Mouse (Mus musculus): ENCODE measurements around the gene Itgav. TPM values are rescaled to one million over a fixed set of nuclear protein-coding genes. Genes with fewer than 3 reads are reported as not detected.

The Itgav gene
- total RNA-seq (2021) = 73.3 and 77.0 TPM in 2 replicates
- long read RNA-seq, experiment 1, full-length matches to known transcripts = 1 of 11 reads
- long read RNA-seq, experiment 1, partial matches to known transcripts = 3 of 11 reads
- long read RNA-seq, experiment 1, other reads (novel, unspliced or antisense) = 7 of 11 reads
- long read RNA-seq, experiment 2, full-length matches to known transcripts = 2 of 5 reads
- long read RNA-seq, experiment 2, partial matches to known transcripts = 1 of 5 reads
- long read RNA-seq, experiment 2, other reads (novel, unspliced or antisense) = 2 of 5 reads

GRCm38 (mm10) chr2:83723921-83724826 is at the start of gene Itgav:
Gene Itgav, plus strand, starts transcription at chr2:83724397.
- peak; percentile 98 for DNase-seq

- no peak for DNase-seq
These were observed 49.8 kb upstream of the Itgav start for GRCm38 (mm10) chr2:83674421-83674820.

GRCm38 (mm10) chr2:83674896-83675295 is 49.3 kb upstream of the Itgav start:
- DNase-seq = peak; percentile 51

- no peak for DNase-seq
These were observed 48.5 kb upstream of the Itgav start for GRCm38 (mm10) chr2:83675681-83676080.

- DNase-seq = no peak
These were observed 47.8 kb upstream of the Itgav start for GRCm38 (mm10) chr2:83676226-83676870.

GRCm38 (mm10) chr2:83681332-83681731 is 42.9 kb upstream of the Itgav start:
- DNase-seq = no peak

- no peak for DNase-seq
These were observed 42.4 kb upstream of the Itgav start for GRCm38 (mm10) chr2:83681785-83682184.

GRCm38 (mm10) chr2:83682282-83682681 is 41.9 kb upstream of the Itgav start:
- no peak for DNase-seq

GRCm38 (mm10) chr2:83683731-83684519 is 40.3 kb upstream of the Itgav start:
- no peak for DNase-seq

- DNase-seq = no peak
These were observed 39.5 kb upstream of the Itgav start for GRCm38 (mm10) chr2:83684691-83685090.

- DNase-seq = no peak
These were observed 33.8 kb upstream of the Itgav start for GRCm38 (mm10) chr2:83690372-83690771.

GRCm38 (mm10) chr2:83692651-83693545 is 31.3 kb upstream of the Itgav start:
- no peak for DNase-seq

- no peak for DNase-seq
These were observed 30.1 kb upstream of the Itgav start for GRCm38 (mm10) chr2:83694061-83694460.

- no peak for DNase-seq
These were observed 28.6 kb upstream of the Itgav start for GRCm38 (mm10) chr2:83695345-83696247.

GRCm38 (mm10) chr2:83698484-83698883 is 25.7 kb upstream of the Itgav start:
- DNase-seq = no peak

- DNase-seq = no peak
These were observed 24.9 kb upstream of the Itgav start for GRCm38 (mm10) chr2:83699324-83699723.

- no peak for DNase-seq
These were observed 23.5 kb upstream of the Itgav start for GRCm38 (mm10) chr2:83700667-83701066.

GRCm38 (mm10) chr2:83702411-83702810 is 21.8 kb upstream of the Itgav start:
- no peak for DNase-seq

GRCm38 (mm10) chr2:83705580-83706158 is 18.5 kb upstream of the Itgav start:
- DNase-seq = no peak

Data from adrenal gland, postnatal 14 days (tissue).